Mouse (Mus musculus): ENCODE data around the gene Brinp2.

Gene Brinp2

GRCm38 (mm10) chr1:158227239-158227638, 128.9 kb downstream of the Brinp2 start:
- no peak for DNase-seq (ENCODE audit: low read depth in 1 of 2, low spot score in 2 of 2)

DNA sequence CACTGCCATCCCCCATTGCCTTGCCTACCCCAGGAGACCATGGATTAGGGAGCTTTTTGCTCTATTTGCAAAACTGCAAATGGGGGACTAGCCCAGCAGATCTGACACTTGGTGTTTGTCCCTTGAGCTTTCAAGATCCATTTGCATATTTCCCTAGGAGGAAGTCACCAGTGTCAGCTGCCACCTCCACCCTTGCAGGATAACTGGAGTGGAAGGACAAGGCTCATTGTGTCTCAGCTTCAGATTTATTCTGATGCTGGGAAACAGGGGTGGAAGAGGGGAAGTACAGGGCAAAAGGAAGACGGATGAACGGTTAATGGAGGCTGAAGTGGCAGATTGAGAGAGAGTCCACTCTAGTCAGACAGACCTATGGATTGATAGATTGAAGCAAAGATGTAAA, 129.4 kb downstream of the Brinp2 start:
- DNase-seq (ENCODE audit: low read depth in 1 of 2, low spot score in 2 of 2), result no peak

- DNase-seq (ENCODE audit: low read depth in 1 of 2, low spot score in 2 of 2), result no peak
Observed at GRCm38 (mm10) chr1:158221048-158221447, 135.1 kb downstream of the Brinp2 start.

- no peak for DNase-seq (ENCODE audit: low read depth in 1 of 2, low spot score in 2 of 2)
Observed at GRCm38 (mm10) chr1:158220148-158220547, 136.0 kb downstream of the Brinp2 start.

DNA sequence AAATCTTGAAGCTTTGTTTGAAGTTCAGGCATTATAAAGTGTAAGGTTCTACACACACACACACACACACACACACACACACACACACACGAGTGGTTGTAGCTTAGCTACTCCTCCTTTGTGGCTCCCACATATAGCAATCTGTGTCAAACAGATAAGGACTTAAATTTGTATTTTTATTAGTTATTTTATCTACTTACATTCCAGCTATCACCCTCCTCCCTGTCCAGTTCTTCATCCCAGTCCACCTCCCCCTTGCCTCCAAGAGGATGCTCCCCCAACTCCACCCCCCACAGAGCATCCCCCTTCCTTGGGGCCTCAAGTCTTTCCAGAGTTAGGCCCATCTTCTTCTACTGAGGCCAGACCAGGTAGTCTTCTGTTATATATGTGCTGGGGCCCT, 137.4 kb downstream of the Brinp2 start:
- no peak for DNase-seq (ENCODE audit: low read depth in 1 of 2, low spot score in 2 of 2)

- no peak for DNase-seq (ENCODE audit: low read depth in 1 of 2, low spot score in 2 of 2)
Observed at GRCm38 (mm10) chr1:158218294-158218693, 137.8 kb downstream of the Brinp2 start.

DNA sequence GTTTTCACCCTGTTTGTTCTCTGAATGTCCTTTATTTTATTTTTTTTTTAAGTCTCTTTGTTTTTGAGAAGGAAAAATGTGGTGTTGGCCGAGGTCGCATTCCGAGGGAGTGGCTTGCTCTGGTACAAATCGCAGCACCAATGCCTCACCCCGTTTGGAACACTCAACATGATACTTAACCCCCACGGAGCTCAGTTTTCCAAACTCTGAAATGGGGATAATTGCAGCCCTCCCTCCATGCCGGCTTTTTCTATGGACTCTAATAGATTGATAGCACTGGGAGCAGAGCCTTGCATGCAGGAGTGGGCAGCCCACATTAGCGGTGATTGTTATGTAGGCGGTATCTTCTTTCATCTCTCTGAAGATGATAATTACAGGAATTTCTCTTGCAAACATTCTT, 140.5 kb downstream of the Brinp2 start:
- DNase-seq (ENCODE audit: low read depth in 1 of 2, low spot score in 2 of 2), result no peak

- DNase-seq (ENCODE audit: low read depth in 1 of 2, low spot score in 2 of 2), result no peak
Observed at GRCm38 (mm10) chr1:158214743-158215142, 141.4 kb downstream of the Brinp2 start.

GRCm38 (mm10) chr1:158213736-158214135, 142.4 kb downstream of the Brinp2 start:
- no peak for DNase-seq (ENCODE audit: low read depth in 1 of 2, low spot score in 2 of 2)

GRCm38 (mm10) chr1:158207620-158208019, 148.5 kb downstream of the Brinp2 start:
- no peak for DNase-seq (ENCODE audit: low read depth in 1 of 2, low spot score in 2 of 2)

- no peak for DNase-seq (ENCODE audit: low read depth in 1 of 2, low spot score in 2 of 2)
Observed at GRCm38 (mm10) chr1:158202932-158203331, 153.2 kb downstream of the Brinp2 start.

Data from monocyte, adult 2 months (primary cell).